21 mouse cellular contexts compared by ENCODE assay signal in the genomic region with DNA sequence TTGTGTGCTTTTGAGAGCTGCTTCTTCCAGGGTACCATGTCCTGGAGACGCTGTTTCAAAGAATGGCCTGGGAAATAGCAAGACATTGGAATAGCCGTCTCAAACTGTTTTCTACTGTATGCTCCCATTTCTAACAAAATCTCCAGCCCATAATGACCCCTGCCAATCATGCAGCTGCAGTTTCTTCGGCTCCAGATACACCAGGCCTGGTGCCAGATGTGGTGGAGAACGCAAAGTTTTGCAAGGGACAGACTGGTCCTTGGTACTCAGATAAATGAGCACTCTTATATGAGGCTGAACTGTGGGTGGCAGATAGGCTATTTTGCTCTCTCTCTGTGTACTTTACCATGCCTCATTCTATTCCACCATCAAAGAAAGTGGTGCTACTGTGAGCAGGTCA.
"Had no signal": no experiment of that assay in that cellular context is flagged by ENCODE, and none has a peak within 500 bp of the region (broad histone marks: within the 10 kb centered on the region; RNA-seq: fewer than 3 reads in every experiment).

No protein-coding gene starts in this region.

- ATAC-seq: liver, postnatal 0 days; lung, postnatal 0 days had no signal

- H3K9me3 ChIP-seq: limb, embryonic 12.5 days; limb, embryonic 15.5 days; neural tube, embryonic 12.5 days; neural tube, embryonic 15.5 days; stomach, embryonic 15.5 days had no signal

- H3K4me2 ChIP-seq: limb, embryonic 12.5 days; limb, embryonic 15.5 days; liver, embryonic 11.5 days; lung, embryonic 14.5 days; midbrain, embryonic 11.5 days; neural tube, embryonic 12.5 days; neural tube, embryonic 15.5 days; stomach, embryonic 15.5 days had no signal

- H3K27me3 ChIP-seq: limb, embryonic 12.5 days; limb, embryonic 15.5 days; neural tube, embryonic 12.5 days; neural tube, embryonic 15.5 days; stomach, embryonic 15.5 days had no signal

- H3K9ac ChIP-seq: limb, embryonic 12.5 days; limb, embryonic 15.5 days; liver, embryonic 14.5 days; liver, postnatal 0 days; lung, embryonic 14.5 days; neural tube, embryonic 12.5 days; neural tube, embryonic 15.5 days; stomach, embryonic 15.5 days had no signal

- DNase-seq: kidney, adult 18-20 months; kidney, adult 9 months; kidney, postnatal 14 days; kidney, postnatal 4 days; left cerebral cortex, postnatal 4 days; liver, postnatal 0 days; lung, embryonic 14.5 days; lung, postnatal 4 days; retina, postnatal 1 day; right cerebral cortex, postnatal 25 days; spleen, adult 18-20 months; thymus, postnatal 25 days had no signal

- H3K27ac ChIP-seq: limb, embryonic 12.5 days; limb, embryonic 15.5 days; liver, embryonic 14.5 days; neural tube, embryonic 12.5 days; neural tube, embryonic 15.5 days; stomach, embryonic 15.5 days had no signal

- H3K36me3 ChIP-seq: limb, embryonic 12.5 days; limb, embryonic 15.5 days; neural tube, embryonic 12.5 days; neural tube, embryonic 15.5 days; stomach, embryonic 15.5 days had no signal

- H3K4me1 ChIP-seq: limb, embryonic 12.5 days; neural tube, embryonic 12.5 days; stomach, embryonic 15.5 days had no signal

- H3K4me3 ChIP-seq: limb, embryonic 12.5 days; limb, embryonic 15.5 days; neural tube, embryonic 12.5 days; neural tube, embryonic 15.5 days; stomach, embryonic 15.5 days had no signal
